Mouse (Mus musculus): Measurements from ENCODE around the gene Efcc1.

DNA sequence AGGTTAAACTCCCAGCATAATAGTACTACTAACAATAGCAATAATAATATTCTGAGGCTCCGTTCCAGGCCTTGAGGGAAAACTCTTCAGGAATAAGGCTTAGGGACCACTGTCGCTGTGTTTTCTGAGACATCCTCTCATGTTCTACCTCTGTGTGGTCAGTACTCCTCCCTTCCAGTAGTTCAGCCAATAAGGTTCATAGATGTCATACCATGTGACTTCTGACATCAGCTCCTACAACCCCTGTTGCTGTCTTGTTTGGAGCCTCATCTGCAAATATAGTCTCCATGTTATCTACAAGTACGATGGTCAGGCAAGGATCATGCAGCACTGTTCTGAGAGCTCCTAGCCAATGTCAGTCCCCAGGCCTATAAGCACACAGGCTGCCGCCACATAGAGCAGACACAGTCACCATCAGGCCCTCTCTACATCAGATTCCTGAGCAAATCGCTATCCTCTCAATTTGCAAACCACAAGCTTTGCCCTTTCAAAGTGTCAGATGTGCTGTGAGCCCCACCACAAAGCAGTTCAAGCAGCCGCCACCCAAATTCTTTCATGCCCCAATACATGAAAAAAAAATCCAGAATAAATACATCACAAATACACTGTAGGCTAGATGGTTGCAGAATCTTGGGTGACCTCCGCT is 5.3 kb upstream of the Efcc1 start:
- TF ChIP-seq TAL1 (IDR thresholded peaks at IDR 0.05; ENCODE audit: low read length) (no peak), GATA1 (IDR thresholded peaks at IDR 0.05; ENCODE audit: low read length) (no peak)

Measured in erythroblast, embryonic 14.5 days (primary cell).